Mouse (Mus musculus): ENCODE data around the gene Tmem26. TPM values are rescaled to one million over a fixed set of nuclear protein-coding genes. Genes with fewer than 3 reads are reported as not detected.

Gene Tmem26
- 1.2 and 1.5 TPM in 2 replicates for polyA plus RNA-seq (2015; fragmentation: Nextera tagmentation; extraction: Ambion mirVana)

GRCm38 (mm10) chr10:68723568-68724360, at the start of gene Tmem26:
Tmem26 (plus strand) TSS chr10:68723646.
- Histone ChIP-seq H3K27me3 (peaks cover 8% of the 10 kb centered on the region), H3K27ac (no peak within 1 kb of the TSS), H3K4me1 (peaks cover 7% of the 10 kb centered on the region; the same call in 1 of the 2 replicates), H3K36me3 (ENCODE audit: poor library complexity, severe bottlenecking) (no peaks in the 10 kb centered on the region), H3K4me3 (peak within 1 kb of the TSS; percentile 46), H3K4me2 (peak within 1 kb of the TSS; percentile 88), H3K9me3 (replicated peaks) (no peaks in the 10 kb centered on the region), H3K9ac (peak within 1 kb of the TSS; percentile 54)
- under 1% methylated on average over 32 of the region's 32 CpGs for WGBS
- ATAC-seq, result peak; percentile 70; the same call in 1 of the 2 replicates

GRCm38 (mm10) chr10:68678678-68679077, 44.8 kb upstream of the Tmem26 start:
- Histone ChIP-seq H3K4me3 (no peak overlapping the region), H3K4me1 (no peaks in the 10 kb centered on the region), H3K9me3 (replicated peaks) (no peaks in the 10 kb centered on the region), H3K4me2 (no peak overlapping the region), H3K27ac (no peak overlapping the region), H3K36me3 (ENCODE audit: poor library complexity, severe bottlenecking) (no peaks in the 10 kb centered on the region), H3K27me3 (no peaks in the 10 kb centered on the region), H3K9ac (no peak overlapping the region)
- 61% methylated on average over 4 of the region's 4 CpGs for WGBS
- ATAC-seq, result no peak

- WGBS, result 88% methylated on average over 4 of the region's 4 CpGs
- no peak overlapping the region for H3K4me3 ChIP-seq
- peaks cover 4% of the 10 kb centered on the region; the same call in 1 of the 2 replicates for H3K9me3 ChIP-seq (replicated peaks)
- no peak for ATAC-seq
- H3K4me1 ChIP-seq, result no peaks in the 10 kb centered on the region
- no peak overlapping the region for H3K27ac ChIP-seq
- no peak overlapping the region for H3K4me2 ChIP-seq
- H3K27me3 ChIP-seq, result no peaks in the 10 kb centered on the region
- no peaks in the 10 kb centered on the region for H3K36me3 ChIP-seq (ENCODE audit: poor library complexity, severe bottlenecking)
- no peak overlapping the region for H3K9ac ChIP-seq
These were observed 42.2 kb upstream of the Tmem26 start for GRCm38 (mm10) chr10:68681233-68681632.

- Histone ChIP-seq H3K27me3 (no peaks in the 10 kb centered on the region), H3K4me1 (no peaks in the 10 kb centered on the region), H3K36me3 (ENCODE audit: poor library complexity, severe bottlenecking) (no peaks in the 10 kb centered on the region), H3K4me3 (no peak overlapping the region), H3K9ac (no peak overlapping the region), H3K4me2 (no peak overlapping the region), H3K27ac (no peak overlapping the region), H3K9me3 (replicated peaks) (peaks cover 4% of the 10 kb centered on the region; the same call in 1 of the 2 replicates)
- no peak for ATAC-seq
These were observed 37.9 kb upstream of the Tmem26 start for GRCm38 (mm10) chr10:68685510-68685909.

GRCm38 (mm10) chr10:68691116-68691515, 32.3 kb upstream of the Tmem26 start:
- WGBS, result 86% methylated on average over 7 of the region's 7 CpGs
- no peak overlapping the region for H3K4me2 ChIP-seq
- no peaks in the 10 kb centered on the region for H3K9me3 ChIP-seq (replicated peaks)
- H3K27me3 ChIP-seq, result no peaks in the 10 kb centered on the region
- ATAC-seq, result no peak
- H3K9ac ChIP-seq, result no peak overlapping the region
- no peak overlapping the region for H3K4me3 ChIP-seq
- H3K4me1 ChIP-seq, result no peaks in the 10 kb centered on the region
- H3K36me3 ChIP-seq (ENCODE audit: poor library complexity, severe bottlenecking), result no peaks in the 10 kb centered on the region
- H3K27ac ChIP-seq, result no peak overlapping the region

GRCm38 (mm10) chr10:68692401-68692800, 31.0 kb upstream of the Tmem26 start:
- Histone ChIP-seq H3K36me3 (ENCODE audit: poor library complexity, severe bottlenecking) (no peaks in the 10 kb centered on the region), H3K27ac (no peak overlapping the region), H3K4me3 (no peak overlapping the region), H3K9me3 (replicated peaks) (no peaks in the 10 kb centered on the region), H3K4me2 (no peak overlapping the region), H3K9ac (no peak overlapping the region), H3K4me1 (no peaks in the 10 kb centered on the region), H3K27me3 (no peaks in the 10 kb centered on the region)
- WGBS, result 91% methylated on average over 1 of the region's 1 CpGs
- no peak for ATAC-seq

- Histone ChIP-seq H3K4me2 (no peak overlapping the region), H3K27ac (no peak overlapping the region), H3K27me3 (no peaks in the 10 kb centered on the region), H3K4me1 (no peaks in the 10 kb centered on the region), H3K9me3 (replicated peaks) (no peaks in the 10 kb centered on the region), H3K9ac (no peak overlapping the region), H3K36me3 (ENCODE audit: poor library complexity, severe bottlenecking) (no peaks in the 10 kb centered on the region), H3K4me3 (no peak overlapping the region)
- ATAC-seq, result no peak
These were observed 27.6 kb upstream of the Tmem26 start for GRCm38 (mm10) chr10:68695760-68696336.

GRCm38 (mm10) chr10:68704268-68704667, 19.2 kb upstream of the Tmem26 start:
- Histone ChIP-seq H3K4me2 (no peak overlapping the region), H3K9me3 (replicated peaks) (peaks cover 4% of the 10 kb centered on the region; the same call in 1 of the 2 replicates), H3K4me3 (no peak overlapping the region), H3K27me3 (no peaks in the 10 kb centered on the region), H3K4me1 (no peaks in the 10 kb centered on the region), H3K27ac (no peak overlapping the region), H3K36me3 (ENCODE audit: poor library complexity, severe bottlenecking) (no peaks in the 10 kb centered on the region), H3K9ac (no peak overlapping the region)
- no peak for ATAC-seq
- 82% methylated on average over 2 of the region's 2 CpGs for WGBS

GRCm38 (mm10) chr10:68705471-68706036, 17.9 kb upstream of the Tmem26 start:
- no peak overlapping the region for H3K4me3 ChIP-seq
- no peak overlapping the region for H3K27ac ChIP-seq
- peaks cover 4% of the 10 kb centered on the region for H3K9me3 ChIP-seq (replicated peaks)
- ATAC-seq, result no peak
- no peak overlapping the region for H3K4me2 ChIP-seq
- no peaks in the 10 kb centered on the region for H3K4me1 ChIP-seq
- 90% methylated on average over 4 of the region's 4 CpGs for WGBS
- H3K9ac ChIP-seq, result no peak overlapping the region
- no peaks in the 10 kb centered on the region for H3K27me3 ChIP-seq
- H3K36me3 ChIP-seq (ENCODE audit: poor library complexity, severe bottlenecking), result no peaks in the 10 kb centered on the region

GRCm38 (mm10) chr10:68707014-68707852, 16.2 kb upstream of the Tmem26 start:
- no peak for ATAC-seq
- no peak overlapping the region for H3K9ac ChIP-seq
- H3K9me3 ChIP-seq (replicated peaks), result peaks cover 4% of the 10 kb centered on the region
- H3K4me2 ChIP-seq, result no peak overlapping the region
- no peaks in the 10 kb centered on the region for H3K36me3 ChIP-seq (ENCODE audit: poor library complexity, severe bottlenecking)
- no peak overlapping the region for H3K27ac ChIP-seq
- no peaks in the 10 kb centered on the region for H3K4me1 ChIP-seq
- H3K4me3 ChIP-seq, result no peak overlapping the region
- H3K27me3 ChIP-seq, result no peaks in the 10 kb centered on the region
- 78% methylated on average over 3 of the region's 3 CpGs for WGBS

- 67% methylated on average over 2 of the region's 2 CpGs for WGBS
- ATAC-seq, result no peak
- no peak overlapping the region for H3K9ac ChIP-seq
These were observed 10.5 kb upstream of the Tmem26 start for GRCm38 (mm10) chr10:68712926-68713325.

GRCm38 (mm10) chr10:68714302-68714701, 9.1 kb upstream of the Tmem26 start:
- WGBS, result 85% methylated on average over 3 of the region's 3 CpGs
- no peak for ATAC-seq
- H3K27ac ChIP-seq, result no peak overlapping the region
- no peaks in the 10 kb centered on the region for H3K27me3 ChIP-seq
- H3K36me3 ChIP-seq (ENCODE audit: poor library complexity, severe bottlenecking), result no peaks in the 10 kb centered on the region
- H3K9ac ChIP-seq, result no peak overlapping the region
- no peaks in the 10 kb centered on the region; the same call in 1 of the 2 replicates for H3K9me3 ChIP-seq (replicated peaks)
- no peak overlapping the region for H3K4me2 ChIP-seq
- H3K4me3 ChIP-seq, result no peak overlapping the region
- no peaks in the 10 kb centered on the region for H3K4me1 ChIP-seq

More at GRCm38 (mm10) chr10:68712926-68713325, 10.5 kb upstream of the Tmem26 start:
- H3K36me3 ChIP-seq (ENCODE audit: poor library complexity, severe bottlenecking), result no peaks in the 10 kb centered on the region
- H3K4me3 ChIP-seq, result no peak overlapping the region
- H3K27ac ChIP-seq, result no peak overlapping the region
- H3K4me2 ChIP-seq, result no peak overlapping the region
- H3K27me3 ChIP-seq, result no peaks in the 10 kb centered on the region
- no peaks in the 10 kb centered on the region for H3K4me1 ChIP-seq
- peaks cover 2% of the 10 kb centered on the region for H3K9me3 ChIP-seq (replicated peaks)
